Comparison of ENCODE assay signal across 23 mouse cellular contexts in the genomic region with DNA sequence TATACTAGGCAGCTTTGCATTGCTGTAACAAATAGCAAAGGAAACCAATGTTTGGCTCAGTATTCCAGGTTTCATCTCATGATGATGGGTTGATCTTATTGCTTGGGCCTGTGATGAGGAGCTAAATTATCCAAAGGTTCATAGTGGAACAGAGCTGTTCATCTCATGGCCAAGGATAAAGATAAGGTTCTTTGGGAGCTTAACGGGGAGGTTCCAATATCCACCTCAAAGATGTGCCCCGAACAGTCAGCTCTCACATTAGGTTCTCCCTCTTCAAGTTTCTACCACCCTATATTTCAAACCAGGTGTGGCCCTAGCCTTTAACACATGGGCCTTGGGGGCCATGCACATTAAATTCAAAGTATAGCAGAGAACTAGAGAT. TPM values are rescaled to one million over a fixed set of nuclear protein-coding genes. Genes with fewer than 3 reads are reported as not detected.
A peak's percentile ranks its signal among the peaks of the same experiment; 100 is the strongest.
DNase-seq lines count a peak whose midpoint lies in the region; ATAC-seq and TF ChIP-seq lines count a peak whose summit lies in the region.
"Had no signal": no experiment of that assay in that cellular context is flagged by ENCODE, and none has a peak within 500 bp of the region (broad histone marks: within the 10 kb centered on the region; RNA-seq: fewer than 3 reads in every experiment).

No protein-coding gene starts in this region.

- no peak for TF ChIP-seq CTCF in heart, adult 2 months (IDR thresholded peaks at IDR 0.05)

- WGBS in heart, embryonic 10.5 days = 86% methylated on average over 2 of the region's 2 CpGs
- WGBS in heart, adult 2 months = 93% methylated on average over 2 of the region's 2 CpGs
- 40% methylated on average over 2 of the region's 2 CpGs for WGBS in liver, embryonic 12.5 days (ENCODE audit: insufficient replicate concordance)
- WGBS in forebrain, embryonic 12.5 days = 98% methylated on average over 2 of the region's 2 CpGs

- H3K79me2 ChIP-seq in heart, adult 2 months (replicated peaks; ENCODE audit: control insufficient read depth, insufficient read depth, low read length) = no peaks in the 10 kb centered on the region

- DNase-seq in heart, embryonic 10.5 days (ENCODE audit: low spot score) = no peak
- no peak for DNase-seq in heart, adult 2 months
- DNase-seq in spleen, adult 12 weeks (ENCODE audit: low spot score) = peak; percentile 41
- no peak for DNase-seq in spleen, adult 18-20 months
- no peak for DNase-seq in thymus, postnatal 10 days (ENCODE audit: low spot score in 2 of 2)
- DNase-seq in ovary, postnatal 10 days (ENCODE audit: low spot score) = no peak
- DNase-seq: adrenal gland, postnatal 14 days; cerebellum, adult 11 months; gastrocnemius, postnatal 25 days; kidney, adult 2 months; kidney, postnatal 25 days; lung, adult 18-20 months; lung, postnatal 36 days; retina, postnatal 1 day; thymus, postnatal 36 days had no signal

- peak overlapping the region; percentile 49 for H3K4me2 ChIP-seq in liver, embryonic 12.5 days
- H3K4me2 ChIP-seq in forebrain, embryonic 12.5 days = no peak overlapping the region
- H3K4me2 ChIP-seq: embryonic facial prominence, embryonic 13.5 days; midbrain, embryonic 11.5 days had no signal

- H3K27ac ChIP-seq in heart, embryonic 10.5 days = peak overlapping the region; percentile 49; the same call in 1 of the 2 replicates
- H3K27ac ChIP-seq in heart, adult 2 months = no peak overlapping the region
- H3K27ac ChIP-seq in liver, embryonic 12.5 days = peak overlapping the region; percentile 98
- H3K27ac ChIP-seq in forebrain, embryonic 12.5 days = no peak overlapping the region
- H3K27ac ChIP-seq: embryonic facial prominence, embryonic 13.5 days; forebrain, embryonic 10.5 days; hindbrain, postnatal 0 days; limb, embryonic 10.5 days had no signal

- intact Hi-C loops in heart, adult 2 months (cut with DNase I) = no loop called here

- no peaks in the 10 kb centered on the region for H3K27me3 ChIP-seq in heart, embryonic 10.5 days (ENCODE audit: insufficient read depth, poor library complexity, severe bottlenecking)
- H3K27me3 ChIP-seq in heart, adult 2 months (ENCODE audit: control insufficient read depth, insufficient read depth, low read length) = no peaks in the 10 kb centered on the region
- no peaks in the 10 kb centered on the region for H3K27me3 ChIP-seq in liver, embryonic 12.5 days (replicated peaks)
- no peaks in the 10 kb centered on the region for H3K27me3 ChIP-seq in forebrain, embryonic 12.5 days
- H3K27me3 ChIP-seq: embryonic facial prominence, embryonic 13.5 days had no signal

- no peaks in the 10 kb centered on the region for H3K36me3 ChIP-seq in heart, embryonic 10.5 days
- H3K36me3 ChIP-seq in heart, adult 2 months (ENCODE audit: control insufficient read depth, insufficient read depth, low read length) = no peaks in the 10 kb centered on the region
- peaks cover 5% of the 10 kb centered on the region for H3K36me3 ChIP-seq in liver, embryonic 12.5 days
- no peaks in the 10 kb centered on the region for H3K36me3 ChIP-seq in forebrain, embryonic 12.5 days (replicated peaks)
- H3K36me3 ChIP-seq: embryonic facial prominence, embryonic 13.5 days; forebrain, embryonic 10.5 days; limb, embryonic 10.5 days had no signal

- TF ChIP-seq EP300 in heart, adult 2 months (IDR thresholded peaks at IDR 0.05; ENCODE audit: insufficient read depth, low read depth, low read length) = no peak

- H3K4me3 ChIP-seq in heart, embryonic 10.5 days = no peak overlapping the region
- no peak overlapping the region for H3K4me3 ChIP-seq in heart, adult 2 months
- no peak overlapping the region for H3K4me3 ChIP-seq in liver, embryonic 12.5 days
- H3K4me3 ChIP-seq in forebrain, embryonic 12.5 days (replicated peaks) = no peak overlapping the region
- H3K4me3 ChIP-seq: embryonic facial prominence, embryonic 13.5 days; forebrain, embryonic 10.5 days; limb, embryonic 10.5 days had no signal

- TF ChIP-seq POLR2A in heart, adult 2 months (IDR thresholded peaks at IDR 0.05; ENCODE audit: insufficient read depth, low read depth, low read length) = no peak

- peak; percentile 74 for ATAC-seq in liver, embryonic 12.5 days
- no peak for ATAC-seq in forebrain, embryonic 12.5 days (ENCODE audit: low FRiP score)
- ATAC-seq: activated CD4-positive, CD25-positive, alpha-beta regulatory T cell, adult 4 months; hindbrain, postnatal 0 days had no signal

- H3K4me1 ChIP-seq in heart, embryonic 10.5 days = no peaks in the 10 kb centered on the region
- H3K4me1 ChIP-seq in heart, adult 2 months (ENCODE audit: control insufficient read depth, insufficient read depth, low read length) = no peaks in the 10 kb centered on the region
- peaks cover 57% of the 10 kb centered on the region for H3K4me1 ChIP-seq in liver, embryonic 12.5 days
- H3K4me1 ChIP-seq in forebrain, embryonic 12.5 days = no peaks in the 10 kb centered on the region
- H3K4me1 ChIP-seq: embryonic facial prominence, embryonic 13.5 days; forebrain, embryonic 10.5 days; limb, embryonic 10.5 days had no signal

- no peaks in the 10 kb centered on the region for H3K9me3 ChIP-seq in heart, embryonic 10.5 days
- no peaks in the 10 kb centered on the region for H3K9me3 ChIP-seq in liver, embryonic 12.5 days (replicated peaks)
- no peaks in the 10 kb centered on the region for H3K9me3 ChIP-seq in forebrain, embryonic 12.5 days
- H3K9me3 ChIP-seq: embryonic facial prominence, embryonic 13.5 days; forebrain, embryonic 10.5 days; limb, embryonic 10.5 days had no signal

- H3K9ac ChIP-seq in heart, adult 2 months (ENCODE audit: low read depth, low read length) = no peak overlapping the region
- peak overlapping the region; percentile 62 for H3K9ac ChIP-seq in liver, embryonic 12.5 days
- no peak overlapping the region for H3K9ac ChIP-seq in forebrain, embryonic 12.5 days
- H3K9ac ChIP-seq: embryonic facial prominence, embryonic 13.5 days had no signal

RNA-seq across cellular contexts. Expression of gene Lancl2, which starts 43.4 kb away (rescaled TPM):
- 20.6 and 22.2 TPM in 2 replicates for polyA plus RNA-seq in heart, embryonic 10.5 days (2016; fragmentation: Nextera tagmentation; extraction: Ambion mirVana)
- 10 to 100 TPM; 12.7 to 13.1 TPM for total RNA-seq in heart, adult 2 months (2021)
- 4.5 and 10.1 TPM in 2 replicates for polyA plus RNA-seq in heart, adult 2 months (2012; rRNA removed)
- 17.1 and 18.7 TPM in 2 replicates for polyA plus RNA-seq in liver, embryonic 12.5 days (2016; fragmentation: Nextera tagmentation; extraction: Ambion mirVana)
- 59.9 and 60.5 TPM in 2 replicates for polyA plus RNA-seq in forebrain, embryonic 12.5 days (2016; fragmentation: Nextera tagmentation; extraction: Ambion mirVana)

RNA-seq across cellular contexts. Expression of gene Pyurf, which starts 53.9 kb away (rescaled TPM):
- polyA plus RNA-seq in heart, embryonic 10.5 days (2016; fragmentation: Nextera tagmentation; extraction: Ambion mirVana) = 23.5 and 28.4 TPM in 2 replicates
- 10 to 100 TPM; 21.5 to 24.6 TPM for total RNA-seq in heart, adult 2 months (2021)
- polyA plus RNA-seq in heart, adult 2 months (2012; rRNA removed) = 20.3 and 38.6 TPM in 2 replicates
- 8.7 and 9.1 TPM in 2 replicates for polyA plus RNA-seq in liver, embryonic 12.5 days (2016; fragmentation: Nextera tagmentation; extraction: Ambion mirVana)
- 11.8 and 14.2 TPM in 2 replicates for polyA plus RNA-seq in forebrain, embryonic 12.5 days (2016; fragmentation: Nextera tagmentation; extraction: Ambion mirVana)

Comparison
In these comparisons a context has a peak if more than half of its experiments do, and no peak if none do; other contexts are left out.
1. H3K27ac ChIP-seq: peak in heart, embryonic 10.5 days (single experiment) and liver, embryonic 12.5 days (single experiment); none in heart, adult 2 months (single experiment) and forebrain, embryonic 12.5 days (single experiment).